Mouse (Mus musculus) ES-E14 (cell line): Measurements from ENCODE around the gene Cfap77. TPM values are rescaled to one million over a fixed set of nuclear protein-coding genes. Genes with fewer than 3 reads are reported as not detected.
"Not testable (repeated sequence)": the region's sequence is repeated elsewhere in the genome, so short reads cannot be mapped to it uniquely, and the experiment has no call there.

Experiments
- DNase-seq: peaks from one replicate; pipeline ENCODE4 v3.0.0-alpha.2; 2013; ENCODE audit warnings: low read depth, low spot score
- H3K27ac ChIP-seq: 2 replicates; pipeline ENCODE4 v1.5.1; 2012; ENCODE audit warnings: low read depth, mild to moderate bottlenecking, low read length, moderate library complexity, mixed read lengths; ENCODE audit not compliant: poor library complexity, insufficient read depth, severe bottlenecking
- H3K36me3 ChIP-seq: 2 replicates; pipeline ENCODE4 v1.6.1; 2012; ENCODE audit warnings: mild to moderate bottlenecking, low read length, moderate library complexity, mixed read lengths; ENCODE audit not compliant: control insufficient read depth, poor library complexity, insufficient read depth, severe bottlenecking
- H3K4me1 ChIP-seq, 2 experiments: fragments of 150-350 bp in 1 of 2; sonication (generic) in 1 of 2; 2 replicates each; pipeline ENCODE4 v1.6.1; 2012; ENCODE audit warnings: low read length in 2 of 2, mild to moderate bottlenecking in 1 of 2, mixed read lengths in 1 of 2; ENCODE audit not compliant: control insufficient read depth in 2 of 2, insufficient read depth in 2 of 2, poor library complexity in 1 of 2
- H3K4me3 ChIP-seq, 2 experiments: fragments of 150-350 bp in 1 of 2; sonication (generic) in 1 of 2; 2 replicates each; pipeline ENCODE4 v1.5.1; 2012; ENCODE audit warnings: low read length in 2 of 2, low read depth in 1 of 2, mild to moderate bottlenecking in 1 of 2, mixed read lengths in 1 of 2; ENCODE audit not compliant: insufficient read depth in 1 of 2, poor library complexity in 1 of 2, severe bottlenecking in 1 of 2
- H3K9ac ChIP-seq: 2 replicates; pipeline ENCODE4 v1.6.1; 2012; ENCODE audit warnings: low read depth, mild to moderate bottlenecking, low read length, mixed read lengths; ENCODE audit not compliant: poor library complexity, insufficient read depth, severe bottlenecking
- H3K9me3 ChIP-seq: fragments of 150-350 bp; sonication (generic); 2 replicates; pipeline ENCODE4 v1.6.1; 2012; ENCODE audit warnings: low read depth, mild to moderate bottlenecking, low read length; ENCODE audit not compliant: control insufficient read depth, insufficient read depth
- CHD2 ChIP-seq: IDR thresholded peaks from 2 replicates; pipeline ENCODE4 v1.6.1; 2014; ENCODE audit warnings: mild to moderate bottlenecking, low read depth, low read length, inconsistent platforms
- HCFC1 ChIP-seq: IDR thresholded peaks from 2 replicates; pipeline ENCODE4 v1.6.1; 2012; ENCODE audit warnings: low read length, inconsistent platforms, borderline replicate concordance; ENCODE audit not compliant: insufficient read depth
- MAFK ChIP-seq: IDR thresholded peaks from 2 replicates; pipeline ENCODE4 v1.6.1; 2014; ENCODE audit warnings: mild to moderate bottlenecking, low read depth, low read length, inconsistent platforms; ENCODE audit not compliant: insufficient read depth
- ZC3H11A ChIP-seq: IDR thresholded peaks from 2 replicates; pipeline ENCODE4 v1.6.1; 2012; ENCODE audit warnings: low read depth, mild to moderate bottlenecking, inconsistent platforms, low read length, borderline replicate concordance
- ZNF384 ChIP-seq: IDR thresholded peaks from 2 replicates; pipeline ENCODE4 v1.6.1; 2012; ENCODE audit warnings: low read depth, low read length, inconsistent platforms
- in situ Hi-C, 2 experiments: fragments of 600-800 bp; cut with MboI; formaldehyde crosslinking; loops; one replicate each; pipeline ENCODE4 v1.15.1; 2025; ENCODE audit warnings: low sequenced_read_pairs in 2 of 2, inconsistent platforms in 1 of 2; ENCODE audit not compliant: unreplicated experiment in 2 of 2
- total RNA-seq: library from RNA; depleted of rRNA; stranded (reverse); fragments of 300-350 nt; gene quantifications from 2 replicates; pipeline ENCODE4 v1.2.3, GENCODE M21; 2012

Gene Cfap77
- total RNA-seq, 1 experiment = 1.0 TPM

DNA sequence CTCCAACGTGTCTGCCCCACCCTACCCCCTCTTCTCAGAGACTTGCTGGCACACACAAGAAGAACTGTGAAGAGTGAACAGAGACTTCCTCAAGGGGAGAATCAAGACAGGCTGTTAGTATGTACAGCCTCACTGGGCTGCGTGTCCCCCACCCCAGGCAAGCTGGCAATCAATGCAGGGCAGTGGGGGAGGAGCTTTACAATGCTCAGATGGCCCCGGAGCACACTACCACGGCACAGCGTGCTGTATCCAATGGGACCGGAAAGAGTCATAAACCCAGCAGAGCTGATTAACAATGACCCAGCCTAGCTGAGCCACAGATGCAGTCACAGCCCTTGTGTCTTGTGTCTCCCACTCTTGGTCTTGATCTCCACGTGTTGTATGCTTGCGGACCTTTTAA, 43.9 kb upstream of the Cfap77 start:
- 0 out of 4 replicates have a peak overlapping the region, but pooled peaks of 1 of the 2 experiments have one; percentile 39 for H3K4me3 ChIP-seq
- peak overlapping the region; percentile 86 for H3K27ac ChIP-seq
- DNase-seq = no peak
- TF ChIP-seq CHD2 (no peak), ZNF384 (no peak), ZC3H11A (no peak), HCFC1 (no peak), MAFK (no peak)
- H3K4me1 ChIP-seq = peaks cover 6 to 10% of the 10 kb centered on the region in 2 experiments
- in situ Hi-C loops = no loop called here
- H3K36me3 ChIP-seq = no peaks in the 10 kb centered on the region
- peak overlapping the region; percentile 34; the same call in 1 of the 2 replicates for H3K9ac ChIP-seq
- no peaks in the 10 kb centered on the region for H3K9me3 ChIP-seq

DNA sequence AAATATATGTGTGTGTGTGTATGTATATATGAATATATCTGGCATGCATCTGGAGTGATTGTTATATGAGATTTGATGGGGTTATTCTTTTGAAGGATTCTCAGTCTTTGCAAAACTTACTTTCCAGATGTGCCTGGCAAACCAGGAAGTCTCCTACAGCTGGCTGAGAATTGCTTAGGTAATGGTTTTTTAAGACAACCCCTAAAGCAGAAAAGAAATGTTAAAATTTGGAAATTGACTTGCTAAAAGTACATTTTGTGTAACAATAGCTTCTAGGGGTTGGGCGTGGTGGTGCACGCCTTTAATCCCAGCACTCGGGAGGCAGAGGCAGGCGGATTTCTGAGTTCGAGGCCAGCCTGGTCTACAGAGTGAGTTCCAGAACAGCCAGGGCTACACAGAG, 43.1 kb upstream of the Cfap77 start:
- H3K9me3 ChIP-seq, H3K9ac ChIP-seq, H3K36me3 ChIP-seq, in situ Hi-C loops, H3K4me1 ChIP-seq, DNase-seq: not testable (repeated sequence)
- Histone ChIP-seq H3K27ac (peak overlapping the region; percentile 97; the same call in 1 of the 2 replicates), H3K4me3 (peak overlapping the region in 1 of 2 experiments; percentile 17; a peak in 1 of 4 replicates)
- peak; percentile 45; the same call in 1 of the 2 replicates for TF ChIP-seq CHD2
- peak; percentile 88 for TF ChIP-seq MAFK

DNA sequence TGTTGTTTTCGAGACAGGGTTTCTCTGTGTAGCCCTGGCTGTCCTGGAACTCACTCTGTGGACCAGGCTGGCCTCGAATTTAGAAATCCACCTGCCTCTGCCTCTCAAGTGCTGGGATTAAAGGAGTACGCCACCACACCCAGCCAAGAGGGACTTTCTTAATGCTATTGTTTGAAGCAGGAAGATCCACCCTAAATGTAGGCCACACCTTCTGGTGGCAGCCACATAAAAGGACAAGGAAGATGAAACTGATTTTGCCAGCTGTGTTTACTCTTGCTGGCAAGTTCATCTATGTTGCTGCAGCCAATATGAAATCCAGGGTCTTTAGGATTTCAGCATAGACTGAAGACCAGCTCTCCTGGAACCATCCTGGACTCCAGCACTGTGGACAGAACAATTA, 42.6 kb upstream of the Cfap77 start:
- in situ Hi-C loops = no loop called here
- TF ChIP-seq MAFK (no peak), HCFC1 (no peak), CHD2 (no peak), ZC3H11A (no peak), ZNF384 (no peak)
- Histone ChIP-seq H3K4me1 (peaks cover 6 to 10% of the 10 kb centered on the region in 2 experiments), H3K4me3 (peak overlapping the region in 1 of 2 experiments; percentile 17; a peak in 1 of 4 replicates), H3K27ac (peak overlapping the region; percentile 97), H3K36me3 (no peaks in the 10 kb centered on the region), H3K9me3 (no peaks in the 10 kb centered on the region), H3K9ac (no peak overlapping the region)
- peak; percentile 56 for DNase-seq

DNA sequence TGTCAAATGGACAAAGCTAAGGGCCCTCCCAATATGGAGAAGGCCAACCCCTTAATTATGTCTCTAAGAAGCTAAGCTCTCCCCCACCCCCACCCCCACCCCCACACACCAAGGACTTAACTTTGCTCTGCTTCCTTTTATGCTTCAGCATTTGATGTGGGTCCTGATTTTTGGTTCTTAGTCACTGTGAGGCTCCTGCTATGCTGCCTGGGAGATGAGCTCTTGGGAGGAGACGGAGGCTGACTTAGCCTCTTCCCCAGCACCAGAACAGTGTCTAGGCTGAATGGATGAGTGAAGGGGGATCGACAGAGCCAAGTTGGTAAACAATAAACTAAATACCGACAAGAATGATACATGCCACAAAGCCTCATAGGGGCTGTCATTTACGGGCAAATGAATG, 41.9 kb upstream of the Cfap77 start:
- peak overlapping the region; percentile 97 for H3K27ac ChIP-seq
- in situ Hi-C loops = no loop called here
- no peak overlapping the region for H3K9ac ChIP-seq
- H3K4me1 ChIP-seq = peaks cover 6 to 10% of the 10 kb centered on the region in 2 experiments
- TF ChIP-seq MAFK (no peak), CHD2 (no peak), ZNF384 (no peak), HCFC1 (no peak), ZC3H11A (no peak)
- H3K9me3 ChIP-seq = no peaks in the 10 kb centered on the region
- H3K36me3 ChIP-seq = no peaks in the 10 kb centered on the region
- DNase-seq = no peak
- no peak overlapping the region for H3K4me3 ChIP-seq

DNA sequence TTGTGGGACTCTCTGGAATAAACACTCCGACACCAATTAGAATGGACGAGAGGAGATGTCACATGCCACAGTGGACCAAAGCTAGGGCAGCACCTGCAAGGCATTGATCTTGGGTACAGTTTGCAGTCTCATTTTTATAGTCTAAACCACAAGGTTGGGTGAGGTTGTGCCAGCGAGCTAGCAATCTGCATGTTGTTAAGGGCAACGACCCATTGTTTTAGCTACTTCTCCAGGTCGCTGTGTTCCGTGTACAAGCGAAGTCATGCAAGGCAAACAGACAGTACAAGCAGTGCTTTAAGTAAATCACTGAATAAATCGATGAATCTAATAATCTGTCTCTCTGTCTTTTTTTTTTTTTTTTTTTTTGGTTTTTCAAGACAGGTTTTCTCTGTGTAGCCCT, 40.8 kb upstream of the Cfap77 start:
- Histone ChIP-seq H3K4me3 (no peak overlapping the region), H3K27ac (peak overlapping the region; percentile 54; the same call in 1 of the 2 replicates), H3K4me1 (peaks cover 6 to 10% of the 10 kb centered on the region in 2 experiments), H3K9ac (no peak overlapping the region; the same call in 1 of the 2 replicates), H3K9me3 (no peaks in the 10 kb centered on the region), H3K36me3 (no peaks in the 10 kb centered on the region)
- TF ChIP-seq ZC3H11A (no peak), HCFC1 (no peak), CHD2 (no peak), ZNF384 (0 out of 2 replicates have a peak, but pooled peaks have one; percentile 53)
- DNase-seq = no peak
- in situ Hi-C loops = no loop called here

DNA sequence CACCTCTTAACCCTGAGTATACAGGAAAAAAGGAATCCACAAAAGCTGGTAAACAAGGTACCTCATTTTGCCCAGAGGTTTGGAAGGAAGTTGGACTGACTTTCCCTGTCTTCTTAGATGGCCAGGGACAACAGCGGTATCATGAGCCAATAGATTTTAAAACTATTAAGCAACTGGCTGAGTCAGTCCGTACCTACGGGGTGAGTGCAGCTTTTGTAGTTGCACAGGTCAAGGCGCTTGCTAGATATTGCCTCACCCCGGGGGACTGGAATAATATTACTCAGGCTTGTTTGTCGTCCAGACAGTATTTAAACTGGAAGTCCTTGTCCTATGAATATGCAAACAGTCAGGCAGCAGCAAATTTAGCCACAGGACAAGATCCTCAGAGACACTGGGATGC, 34.4 kb upstream of the Cfap77 start:
- H3K9ac ChIP-seq, H3K27ac ChIP-seq, H3K4me1 ChIP-seq, H3K4me3 ChIP-seq, in situ Hi-C loops, H3K9me3 ChIP-seq, DNase-seq: not testable (repeated sequence)
- peaks cover 26% of the 10 kb centered on the region for H3K36me3 ChIP-seq
